Mouse (Mus musculus): ENCODE data around the gene Gas7. TPM values are rescaled to one million over a fixed set of nuclear protein-coding genes. Genes with fewer than 3 reads are reported as not detected.

The Gas7 gene
- polyA plus RNA-seq, 1 experiment = 3.0 TPM

DNA sequence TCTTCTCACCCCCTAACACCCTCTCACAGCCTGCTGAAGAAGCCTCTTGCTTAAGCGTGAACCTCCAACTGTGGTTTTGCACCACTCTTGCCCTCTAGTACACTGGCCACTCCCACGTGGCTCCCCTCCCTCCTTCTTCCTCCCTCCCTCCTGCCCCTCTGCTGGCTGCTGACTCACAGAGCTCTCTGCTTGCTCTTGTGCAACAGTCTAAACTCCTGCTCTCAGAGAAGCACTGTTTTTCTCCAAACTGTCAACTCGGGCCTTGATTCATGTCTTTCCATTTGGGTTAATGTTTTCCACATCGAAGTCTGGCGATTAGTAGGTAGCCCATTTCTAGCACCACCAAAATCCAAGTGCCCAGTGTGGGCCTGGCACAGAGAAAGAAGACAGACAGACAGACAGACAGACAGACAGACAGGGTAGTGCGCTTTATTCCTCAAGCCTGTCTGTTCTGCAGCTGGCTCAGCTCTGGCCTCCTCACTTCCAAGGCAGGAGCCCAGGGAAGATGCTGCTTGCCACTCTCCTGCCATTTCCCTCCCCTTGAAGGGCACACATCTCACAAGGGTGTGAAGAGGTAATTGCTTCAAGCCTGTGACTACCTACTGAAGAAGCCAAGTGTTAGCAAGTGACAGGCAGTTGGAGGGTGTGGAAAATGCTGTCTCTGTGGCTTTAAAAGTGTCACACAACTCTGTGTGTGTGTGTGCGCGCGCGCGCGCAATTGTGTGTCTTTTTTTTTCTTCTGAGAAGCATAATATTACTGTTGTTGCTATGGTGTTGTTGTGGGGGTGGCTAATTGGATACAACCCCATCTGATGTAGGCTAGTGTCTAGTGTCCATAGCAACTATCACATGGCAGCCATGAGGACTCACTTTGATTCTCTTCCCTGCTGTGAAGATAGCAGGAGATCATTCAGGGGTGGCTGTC, 71.6 kb downstream of the Gas7 start:
- H3K4me1 ChIP-seq = peaks cover 36% of the 10 kb centered on the region
- peak overlapping the region; percentile 43 for H3K4me3 ChIP-seq (replicated peaks)
- TF ChIP-seq GATA1 (IDR thresholded peaks at IDR 0.05; ENCODE audit: borderline replicate concordance, low read length) (no peak), FLI1 (IDR thresholded peaks at IDR 0.05; ENCODE audit: low read length) (no peak)
- H3K9me3 ChIP-seq = 0 out of 2 replicates have a peak, but pooled peaks cover 5% of the 10 kb centered on the region
- no peaks in the 10 kb centered on the region for H3K36me3 ChIP-seq (replicated peaks; ENCODE audit: low read length)
- H3K27me3 ChIP-seq (replicated peaks) = peaks cover 22% of the 10 kb centered on the region

DNA sequence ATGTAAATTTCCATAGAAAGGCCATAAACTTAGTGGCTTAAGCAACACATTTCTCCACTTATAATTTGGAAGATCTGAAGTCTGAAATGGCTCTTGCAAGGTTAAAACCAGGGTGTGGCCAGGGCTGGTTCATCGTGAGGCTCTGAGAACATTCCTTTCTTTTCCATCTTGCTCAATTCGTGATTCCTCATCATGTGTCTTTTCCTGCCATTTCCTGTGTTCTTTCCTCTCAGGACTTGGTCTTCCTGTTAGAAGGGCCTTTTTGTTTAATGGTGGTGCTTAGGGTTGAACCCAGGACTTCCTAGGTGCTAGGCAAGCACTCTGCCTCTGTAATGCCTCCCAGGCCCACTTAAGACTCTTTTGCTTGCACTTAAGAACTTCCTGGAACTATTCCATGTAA, 76.0 kb downstream of the Gas7 start:
- peaks cover 11% of the 10 kb centered on the region for H3K27me3 ChIP-seq (replicated peaks)
- peaks cover 32% of the 10 kb centered on the region for H3K4me1 ChIP-seq
- no peaks in the 10 kb centered on the region for H3K36me3 ChIP-seq (replicated peaks; ENCODE audit: low read length)
- no peak overlapping the region for H3K4me3 ChIP-seq (replicated peaks)
- 0 out of 2 replicates have a peak, but pooled peaks cover 5% of the 10 kb centered on the region for H3K9me3 ChIP-seq
- TF ChIP-seq FLI1 (IDR thresholded peaks at IDR 0.05; ENCODE audit: low read length) = no peak
- TF ChIP-seq GATA1 (IDR thresholded peaks at IDR 0.05; ENCODE audit: borderline replicate concordance, low read length) = no peak

- H3K36me3 ChIP-seq (replicated peaks; ENCODE audit: low read length) = no peaks in the 10 kb centered on the region
- 0 out of 2 replicates have a peak, but pooled peaks cover 5% of the 10 kb centered on the region for H3K9me3 ChIP-seq
- H3K27me3 ChIP-seq (replicated peaks) = peaks cover 12% of the 10 kb centered on the region
- no peak overlapping the region for H3K4me3 ChIP-seq (replicated peaks)
- TF ChIP-seq GATA1 (IDR thresholded peaks at IDR 0.05; ENCODE audit: borderline replicate concordance, low read length) = no peak
- TF ChIP-seq FLI1 (IDR thresholded peaks at IDR 0.05; ENCODE audit: low read length) = no peak
- peaks cover 26% of the 10 kb centered on the region for H3K4me1 ChIP-seq
These were observed 76.8 kb downstream of the Gas7 start for GRCm38 (mm10) chr11:67531926-67532565.

DNA sequence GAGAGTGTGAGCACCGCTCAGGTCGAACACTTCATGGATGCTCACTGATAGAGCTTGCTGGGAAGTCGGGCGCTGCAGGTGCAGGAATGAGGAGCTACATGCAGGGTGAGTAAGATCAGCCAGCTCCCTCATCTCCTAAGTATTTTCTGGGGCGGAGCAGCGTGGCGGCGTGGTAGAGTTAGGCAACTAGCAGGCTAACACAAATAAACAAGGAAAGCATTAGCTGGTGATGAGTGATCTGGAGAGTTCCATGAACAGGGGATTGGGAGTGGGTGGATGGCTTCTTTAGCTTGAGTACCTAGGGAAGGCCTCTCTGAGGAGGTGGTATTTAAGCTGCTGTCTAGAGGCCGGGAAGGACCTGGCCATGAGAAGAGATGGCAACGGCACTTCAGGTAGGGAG, 77.5 kb downstream of the Gas7 start:
- H3K4me3 ChIP-seq (replicated peaks) = no peak overlapping the region
- H3K9me3 ChIP-seq = 0 out of 2 replicates have a peak, but pooled peaks cover 5% of the 10 kb centered on the region
- H3K27me3 ChIP-seq (replicated peaks) = peaks cover 12% of the 10 kb centered on the region
- no peaks in the 10 kb centered on the region for H3K36me3 ChIP-seq (replicated peaks; ENCODE audit: low read length)
- peaks cover 26% of the 10 kb centered on the region for H3K4me1 ChIP-seq
- TF ChIP-seq GATA1 (IDR thresholded peaks at IDR 0.05; ENCODE audit: borderline replicate concordance, low read length) = no peak
- no peak for TF ChIP-seq FLI1 (IDR thresholded peaks at IDR 0.05; ENCODE audit: low read length)

DNA sequence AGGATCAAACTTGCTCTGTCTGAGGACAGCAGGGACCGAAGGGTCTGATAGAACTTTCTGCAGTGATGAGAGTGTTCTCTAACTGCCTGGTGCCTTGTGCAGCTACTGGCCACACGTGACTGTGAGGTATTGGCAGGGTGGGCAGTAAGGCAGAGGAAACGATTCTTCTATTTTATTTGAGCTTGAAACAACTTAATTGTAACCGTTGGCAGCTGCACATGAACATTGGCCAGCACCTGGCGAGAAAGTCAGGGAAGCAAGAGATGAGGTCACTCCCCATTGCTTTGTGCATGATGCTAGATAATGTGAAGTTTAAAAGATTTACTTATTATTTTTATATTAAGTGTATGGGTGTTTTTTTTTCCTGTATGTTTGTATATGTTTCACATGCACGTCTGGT, 77.9 kb downstream of the Gas7 start:
- Histone ChIP-seq H3K27me3 (replicated peaks) (peaks cover 15% of the 10 kb centered on the region), H3K9me3 (0 out of 2 replicates have a peak, but pooled peaks cover 5% of the 10 kb centered on the region), H3K4me3 (replicated peaks) (no peak overlapping the region), H3K36me3 (replicated peaks; ENCODE audit: low read length) (no peaks in the 10 kb centered on the region), H3K4me1 (peaks cover 26% of the 10 kb centered on the region)
- TF ChIP-seq GATA1 (IDR thresholded peaks at IDR 0.05; ENCODE audit: borderline replicate concordance, low read length) (no peak), FLI1 (IDR thresholded peaks at IDR 0.05; ENCODE audit: low read length) (no peak)

GRCm38 (mm10) chr11:67535703-67536102, 80.5 kb downstream of the Gas7 start:
- TF ChIP-seq GATA1 (IDR thresholded peaks at IDR 0.05; ENCODE audit: borderline replicate concordance, low read length) (no peak), FLI1 (IDR thresholded peaks at IDR 0.05; ENCODE audit: low read length) (no peak)
- Histone ChIP-seq H3K4me3 (replicated peaks) (no peak overlapping the region), H3K4me1 (peaks cover 16% of the 10 kb centered on the region), H3K36me3 (replicated peaks; ENCODE audit: low read length) (no peaks in the 10 kb centered on the region), H3K27me3 (replicated peaks) (peaks cover 32% of the 10 kb centered on the region), H3K9me3 (no peaks in the 10 kb centered on the region)

DNA sequence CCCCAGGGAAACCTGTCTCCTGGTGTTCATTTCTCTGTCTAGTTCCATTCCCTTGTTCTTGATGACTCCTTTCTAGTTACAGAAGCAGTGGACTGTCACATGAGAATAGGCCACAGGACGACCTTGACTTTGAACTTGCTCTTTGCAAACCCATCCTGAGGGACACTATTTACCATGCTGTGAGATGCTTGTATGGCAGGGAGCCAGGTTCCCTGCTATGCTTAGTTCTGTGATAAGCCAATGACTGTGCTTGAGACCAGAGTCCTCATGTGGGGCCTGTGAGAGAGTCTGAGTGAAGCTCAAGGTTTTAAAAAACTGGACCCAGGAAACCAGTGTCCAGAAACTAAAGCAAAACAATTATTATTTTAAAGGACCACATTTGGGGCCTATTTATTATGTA, 81.2 kb downstream of the Gas7 start:
- Histone ChIP-seq H3K4me3 (replicated peaks) (no peak overlapping the region), H3K9me3 (no peaks in the 10 kb centered on the region), H3K36me3 (replicated peaks; ENCODE audit: low read length) (no peaks in the 10 kb centered on the region), H3K27me3 (replicated peaks) (peaks cover 36% of the 10 kb centered on the region), H3K4me1 (peaks cover 16% of the 10 kb centered on the region)
- TF ChIP-seq GATA1 (IDR thresholded peaks at IDR 0.05; ENCODE audit: borderline replicate concordance, low read length) (no peak), FLI1 (IDR thresholded peaks at IDR 0.05; ENCODE audit: low read length) (no peak)

GRCm38 (mm10) chr11:67537353-67537752, 82.1 kb downstream of the Gas7 start:
- Histone ChIP-seq H3K27me3 (replicated peaks) (peaks cover 35% of the 10 kb centered on the region), H3K4me3 (replicated peaks) (no peak overlapping the region), H3K4me1 (peaks cover 16% of the 10 kb centered on the region), H3K9me3 (no peaks in the 10 kb centered on the region), H3K36me3 (replicated peaks; ENCODE audit: low read length) (no peaks in the 10 kb centered on the region)
- TF ChIP-seq GATA1 (IDR thresholded peaks at IDR 0.05; ENCODE audit: borderline replicate concordance, low read length) = no peak
- no peak for TF ChIP-seq FLI1 (IDR thresholded peaks at IDR 0.05; ENCODE audit: low read length)

GRCm38 (mm10) chr11:67538557-67538956, 83.3 kb downstream of the Gas7 start:
- peaks cover 35% of the 10 kb centered on the region for H3K27me3 ChIP-seq (replicated peaks)
- no peak overlapping the region for H3K4me3 ChIP-seq (replicated peaks)
- no peaks in the 10 kb centered on the region for H3K9me3 ChIP-seq
- no peak for TF ChIP-seq FLI1 (IDR thresholded peaks at IDR 0.05; ENCODE audit: low read length)
- no peaks in the 10 kb centered on the region for H3K36me3 ChIP-seq (replicated peaks; ENCODE audit: low read length)
- H3K4me1 ChIP-seq = peaks cover 16% of the 10 kb centered on the region

All from megakaryocyte, embryonic 14.5 days (primary cell).